8 mouse cellular contexts compared by ENCODE assay signal in the genomic region with DNA sequence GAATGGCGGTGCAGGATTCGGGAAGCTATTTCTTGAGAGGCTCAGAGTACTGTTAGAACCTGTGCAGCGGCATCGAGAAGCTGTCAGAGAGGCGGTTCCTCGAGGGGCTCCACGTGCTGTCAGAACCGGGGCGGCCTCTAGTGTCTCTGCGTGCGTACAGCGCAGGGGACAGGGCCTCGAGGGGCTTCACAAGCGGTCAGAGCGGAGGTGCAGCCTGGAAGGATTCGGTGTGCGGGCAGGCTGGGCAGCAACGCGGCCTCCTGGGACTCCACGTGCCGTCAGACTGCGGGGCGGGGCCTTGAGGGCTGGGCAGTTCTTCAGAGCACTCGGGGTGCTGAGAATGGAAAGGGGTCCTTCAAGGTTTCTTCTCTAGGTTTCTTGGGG. TPM values are rescaled to one million over a fixed set of nuclear protein-coding genes. Genes with fewer than 3 reads are reported as not detected.
DNase-seq lines count a peak whose midpoint lies in the region; ATAC-seq and TF ChIP-seq lines count a peak whose summit lies in the region.

No protein-coding gene starts in this region.

- TF ChIP-seq CTCF in small intestine, adult 2 months (IDR thresholded peaks at IDR 0.05; ENCODE audit: extremely low read depth, insufficient read length, insufficient replicate concordance, low read depth, low read length): no peak

- ATAC-seq in forebrain, embryonic 14.5 days: peak; percentile 74
- peak; percentile 37 for ATAC-seq in liver, embryonic 13.5 days (ENCODE audit: low read depth)

- in situ Hi-C loops in ES-E14 (cut with MboI; ENCODE audit: low sequenced_read_pairs in 2 of 2, unreplicated experiment in 2 of 2): no loop called here

- 0% methylated on average over 24 of the region's 24 CpGs for WGBS in forebrain, embryonic 14.5 days
- WGBS in liver, embryonic 13.5 days (ENCODE audit: insufficient replicate concordance): under 1% methylated on average over 24 of the region's 24 CpGs
- WGBS in small intestine, adult 2 months: under 1% methylated on average over 24 of the region's 24 CpGs

- no peaks in the 10 kb centered on the region for H3K9me3 ChIP-seq in ES-E14 (ENCODE audit: control insufficient read depth, insufficient read depth, low read depth, low read length)
- no peaks in the 10 kb centered on the region for H3K9me3 ChIP-seq in forebrain, embryonic 14.5 days (replicated peaks; ENCODE audit: control insufficient read depth, low read length)
- no peaks in the 10 kb centered on the region for H3K9me3 ChIP-seq in liver, embryonic 13.5 days (replicated peaks)

- intact Hi-C loops in gastrocnemius, postnatal 14 days (cut with DNase I; ENCODE audit: low total_unique reads): loop anchor here (5.0 kb wide), 1 partner anchor 107 kb away; no protein-coding TSS in a partner anchor

- DNase-seq in gastrocnemius, postnatal 14 days: peak; percentile 41
- DNase-seq in gastrocnemius, adult 18-20 months (ENCODE audit: low spot score): no peak
- no peak for DNase-seq in ES-E14 (ENCODE audit: low read depth, low spot score)
- DNase-seq in forebrain, embryonic 14.5 days (ENCODE audit: low spot score): no peak
- peak; percentile 52 for DNase-seq in liver, embryonic 13.5 days
- DNase-seq in layer of hippocampus, postnatal 25 days (ENCODE audit: extremely low spot score in 1 of 2, low spot score in 1 of 2): no peak
- DNase-seq in kidney, postnatal 14 days: no peak

- TF ChIP-seq POLR2A in small intestine, adult 2 months (IDR thresholded peaks at IDR 0.05; ENCODE audit: low read depth, low read length): no peak

- H3K36me3 ChIP-seq in ES-E14 (ENCODE audit: control insufficient read depth, insufficient read depth, low read length, poor library complexity, severe bottlenecking): no peaks in the 10 kb centered on the region
- H3K36me3 ChIP-seq in forebrain, embryonic 14.5 days (ENCODE audit: control insufficient read depth, insufficient read depth, low read length): no peaks in the 10 kb centered on the region
- H3K36me3 ChIP-seq in liver, embryonic 13.5 days: no peaks in the 10 kb centered on the region
- no peaks in the 10 kb centered on the region for H3K36me3 ChIP-seq in small intestine, adult 2 months (ENCODE audit: control insufficient read depth, insufficient read depth, low read length)

- H3K27me3 ChIP-seq in forebrain, embryonic 14.5 days (replicated peaks; ENCODE audit: control insufficient read depth, insufficient read depth, low read length): 0 out of 2 replicates have a peak, but pooled peaks cover 9% of the 10 kb centered on the region
- H3K27me3 ChIP-seq in liver, embryonic 13.5 days: 0 out of 2 replicates have a peak, but pooled peaks cover 7% of the 10 kb centered on the region
- H3K27me3 ChIP-seq in small intestine, adult 2 months (ENCODE audit: control insufficient read depth, insufficient read depth, low read length): no peaks in the 10 kb centered on the region

- H3K27ac ChIP-seq in ES-E14 (ENCODE audit: insufficient read depth, low read depth, low read length, poor library complexity, severe bottlenecking): no peak overlapping the region
- H3K27ac ChIP-seq in forebrain, embryonic 14.5 days (ENCODE audit: low read depth, low read length): no peak overlapping the region
- peak overlapping the region; percentile 9; the same call in 1 of the 2 replicates for H3K27ac ChIP-seq in liver, embryonic 13.5 days
- H3K27ac ChIP-seq in small intestine, adult 2 months (ENCODE audit: insufficient read depth, low read depth, low read length): no peak overlapping the region

- H3K4me2 ChIP-seq in forebrain, embryonic 14.5 days (ENCODE audit: low read length): peak overlapping the region; percentile 85
- H3K4me2 ChIP-seq in liver, embryonic 13.5 days: peak overlapping the region; percentile 89

- H3K4me1 ChIP-seq in ES-E14 (ENCODE audit: control insufficient read depth in 2 of 2, insufficient read depth in 2 of 2, low read length in 2 of 2, poor library complexity in 1 of 2): no peaks in the 10 kb centered on the region
- H3K4me1 ChIP-seq in forebrain, embryonic 14.5 days (ENCODE audit: control insufficient read depth, insufficient read depth, low read length): peaks cover 6% of the 10 kb centered on the region
- peaks cover 23% of the 10 kb centered on the region for H3K4me1 ChIP-seq in liver, embryonic 13.5 days (replicated peaks)
- H3K4me1 ChIP-seq in small intestine, adult 2 months (ENCODE audit: control insufficient read depth, insufficient read depth, insufficient read length, low read length): peaks cover 10% of the 10 kb centered on the region

- H3K4me3 ChIP-seq in ES-E14 (ENCODE audit: insufficient read depth in 1 of 2, low read depth in 1 of 2, low read length in 2 of 2, poor library complexity in 1 of 2, severe bottlenecking in 1 of 2): peak overlapping the region; percentile 61 to 81
- H3K4me3 ChIP-seq in forebrain, embryonic 14.5 days (ENCODE audit: low read depth, low read length): peak overlapping the region; percentile 51
- H3K4me3 ChIP-seq in liver, embryonic 13.5 days (replicated peaks): peak overlapping the region; percentile 63
- H3K4me3 ChIP-seq in small intestine, adult 2 months (ENCODE audit: low read depth, low read length): peak overlapping the region; percentile 67

- H3K9ac ChIP-seq in ES-E14 (ENCODE audit: insufficient read depth, low read depth, low read length, poor library complexity, severe bottlenecking): peak overlapping the region; percentile 24
- H3K9ac ChIP-seq in forebrain, embryonic 14.5 days (ENCODE audit: low read length): peak overlapping the region; percentile 53; the same call in 1 of the 2 replicates
- H3K9ac ChIP-seq in liver, embryonic 13.5 days: peak overlapping the region; percentile 63

TF ChIP-seq in ES-E14, 5 proteins besides CTCF, POLR2A, EP300 and RAD21:
- TF ChIP-seq MAFK (IDR thresholded peaks at IDR 0.05; ENCODE audit: insufficient read depth, low read depth, low read length) (no peak), ZNF384 (IDR thresholded peaks at IDR 0.05; ENCODE audit: low read depth, low read length) (no peak), ZC3H11A (IDR thresholded peaks at IDR 0.05; ENCODE audit: borderline replicate concordance, low read depth, low read length) (no peak), HCFC1 (IDR thresholded peaks at IDR 0.05; ENCODE audit: borderline replicate concordance, insufficient read depth, low read length) (no peak), CHD2 (IDR thresholded peaks at IDR 0.05; ENCODE audit: low read depth, low read length) (no peak)

RNA-seq across cellular contexts. Expression of a gene that starts 0.6 kb away (rescaled TPM):
- 1 to 10 TPM in 1 of 2 experiments, under 1 TPM in 1; 0.92 to 1.2 TPM for total RNA-seq in gastrocnemius, postnatal 14 days (2021)
- total RNA-seq in gastrocnemius, adult 18-20 months (2021): under 1 TPM; 0.66 to 0.88 TPM
- 0.98 and 1.0 TPM in 2 replicates for total RNA-seq in ES-E14 (2012; rRNA removed)
- polyA plus RNA-seq in forebrain, embryonic 14.5 days (2014; fragmentation: Nextera tagmentation; extraction: Ambion mirVana): 2.2 and 2.8 TPM in 2 replicates
- polyA plus RNA-seq in liver, embryonic 13.5 days (2015; fragmentation: Nextera tagmentation; extraction: Ambion mirVana): 1.1 and 1.2 TPM in 2 replicates
- polyA plus RNA-seq in small intestine, adult 2 months (2012; rRNA removed): 0.13 and 0.22 TPM in 2 replicates
- total RNA-seq in layer of hippocampus, postnatal 25 days (2021): 1 to 10 TPM; 6.5 to 8.0 TPM

RNA-seq across cellular contexts. Expression of a gene that starts 38.2 kb away (rescaled TPM):
- under 1 TPM in 1 of 2 experiments, not detected in 1; 0.21 TPM for total RNA-seq in gastrocnemius, postnatal 14 days (2021)
- total RNA-seq in gastrocnemius, adult 18-20 months (2021): not detected
- not detected in 2 replicates for total RNA-seq in ES-E14 (2012; rRNA removed)
- 0.08 and 0.23 TPM in 2 replicates for polyA plus RNA-seq in forebrain, embryonic 14.5 days (2014; fragmentation: Nextera tagmentation; extraction: Ambion mirVana)
- polyA plus RNA-seq in liver, embryonic 13.5 days (2015; fragmentation: Nextera tagmentation; extraction: Ambion mirVana): 0.13 and 0.17 TPM in 2 replicates
- polyA plus RNA-seq in small intestine, adult 2 months (2012; rRNA removed): 0.06 TPM in 1 of 2 replicates, not detected in the other
- under 1 TPM; 0.22 to 0.94 TPM for total RNA-seq in layer of hippocampus, postnatal 25 days (2021)

RNA-seq across cellular contexts. Expression of a gene that starts 39.8 kb away (rescaled TPM):
- 1 to 10 TPM; 3.3 to 3.5 TPM for total RNA-seq in gastrocnemius, postnatal 14 days (2021)
- total RNA-seq in gastrocnemius, adult 18-20 months (2021): 1 to 10 TPM; 1.3 to 2.1 TPM
- total RNA-seq in ES-E14 (2012; rRNA removed): 1.0 and 1.1 TPM in 2 replicates
- polyA plus RNA-seq in forebrain, embryonic 14.5 days (2014; fragmentation: Nextera tagmentation; extraction: Ambion mirVana): 30.2 and 33.0 TPM in 2 replicates
- 1.8 TPM in 2 replicates for polyA plus RNA-seq in liver, embryonic 13.5 days (2015; fragmentation: Nextera tagmentation; extraction: Ambion mirVana)
- 0.68 and 0.79 TPM in 2 replicates for polyA plus RNA-seq in small intestine, adult 2 months (2012; rRNA removed)
- total RNA-seq in layer of hippocampus, postnatal 25 days (2021): 10 to 100 TPM; 24.9 to 26.1 TPM

Comparison
In these comparisons a context has a peak if more than half of its experiments do, and no peak if none do; other contexts are left out.
1. DNase-seq: peak in gastrocnemius, postnatal 14 days (single experiment) and liver, embryonic 13.5 days (single experiment); none in gastrocnemius, adult 18-20 months (single experiment), ES-E14 (single experiment), forebrain, embryonic 14.5 days (single experiment), layer of hippocampus, postnatal 25 days (0 of 2) and kidney, postnatal 14 days (single experiment).
2. RNA of a gene that starts 39.8 kb away (total RNA-seq): 24.9 to 26.1 TPM in layer of hippocampus, postnatal 25 days; 3.3 to 3.5 TPM in gastrocnemius, postnatal 14 days, 1.3 to 2.1 TPM in gastrocnemius, adult 18-20 months and 1.0 to 1.1 TPM in ES-E14; every median in the first group is over 4 times any median in the second.
3. Peak in every context shown above with its lines, with median percentiles within 50 percentile points of each other: H3K4me3 ChIP-seq and H3K9ac ChIP-seq.